Mouse (Mus musculus) lung, adult 18-20 months (tissue): ENCODE data around the gene Eif5a.

Source experiments
- DNase-seq, 2 experiments: peaks; one replicate each; pipeline ENCODE4 v3.0.0; 2022; ENCODE audit warnings: mixed read lengths in 2 of 2

Eif5a gene

DNA sequence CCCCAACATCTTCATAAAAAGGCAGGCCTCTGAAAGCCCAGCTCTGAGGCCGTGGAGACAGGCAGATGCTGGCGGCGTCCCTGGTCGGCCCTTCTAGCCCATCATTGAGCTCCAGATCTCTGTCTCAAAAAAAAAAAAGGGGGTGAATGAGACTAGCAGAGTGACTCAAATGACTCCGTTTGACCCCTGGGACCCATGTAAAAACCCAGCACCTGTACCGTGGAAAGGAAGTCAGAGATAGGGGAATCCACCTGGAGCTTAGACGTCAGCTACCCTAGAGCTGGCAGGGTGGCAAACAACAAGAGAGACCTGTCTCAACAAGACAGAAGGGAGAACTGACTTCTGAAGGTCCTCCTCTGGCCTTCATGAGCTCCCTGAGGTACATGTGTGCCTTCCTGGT lies 49.9 kb downstream of the Eif5a start:
- no peak for DNase-seq

GRCm38 (mm10) chr11:69870289-69871069 lies 51.3 kb downstream of the Eif5a start:
- DNase-seq, result no peak

GRCm38 (mm10) chr11:69867335-69867734 lies 54.4 kb downstream of the Eif5a start:
- peak; percentile 49 to 61 for DNase-seq
